Mouse (Mus musculus) megakaryocyte, embryonic 14.5 days (primary cell): ENCODE measurements around the gene Cacna1d.

Experiments
- FLI1 ChIP-seq: IDR thresholded peaks from 2 replicates; pipeline ENCODE4 v1.6.1; 2012; ENCODE audit warnings: low read length, inconsistent platforms, mixed read lengths
- GATA1 ChIP-seq: IDR thresholded peaks from 3 replicates; pipeline ENCODE4 v1.6.1; 2012; ENCODE audit warnings: mixed read lengths, low read length, inconsistent platforms, borderline replicate concordance

DNA sequence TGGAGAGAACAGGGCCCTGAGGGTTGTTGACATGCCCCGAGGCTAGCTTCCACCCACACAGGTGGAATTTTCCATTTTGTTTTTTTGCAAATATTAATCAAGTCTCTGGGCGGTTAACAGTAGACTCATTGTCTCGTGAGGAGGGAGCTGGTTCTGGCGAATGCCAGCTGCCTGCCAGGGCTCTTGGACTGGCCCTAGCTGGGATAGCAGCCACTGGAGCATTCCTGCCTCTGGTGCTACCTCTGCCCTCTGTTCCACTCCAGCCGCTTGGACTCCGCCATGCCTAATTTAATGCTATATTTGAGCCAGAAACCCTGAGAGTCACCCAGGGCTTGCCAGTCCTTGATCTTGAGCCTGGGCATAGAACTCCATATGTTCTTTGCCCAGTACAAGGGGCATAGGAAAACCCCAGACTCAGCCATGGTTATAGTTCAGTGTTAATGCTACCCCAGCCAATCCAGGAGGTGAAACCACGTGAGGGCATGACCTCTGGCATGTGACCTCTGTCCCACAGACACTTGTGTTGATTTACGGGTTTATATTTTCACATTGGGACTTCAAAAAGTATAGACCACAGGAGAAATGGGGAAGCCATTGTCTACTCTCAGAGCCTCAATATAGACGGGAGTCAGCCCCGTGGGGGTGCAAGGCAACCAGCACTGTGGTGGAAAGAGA lies 479.2 kb downstream of the Cacna1d start:
- TF ChIP-seq GATA1 (no peak), FLI1 (no peak)
